In genomic region chr1:90834701-90835100, GRCm38 (mm10) we compare ENCODE assay signal across 31 mouse cellular contexts. TPM values are rescaled to one million over a fixed set of nuclear protein-coding genes. Genes with fewer than 3 reads are reported as not detected.
A peak's percentile ranks its signal among the peaks of the same experiment; 100 is the strongest.
DNase-seq lines count a peak whose midpoint lies in the region; ATAC-seq and TF ChIP-seq lines count a peak whose summit lies in the region.
"Had no signal": no experiment of that assay in that cellular context is flagged by ENCODE, and none has a peak within 500 bp of the region (broad histone marks: within the 10 kb centered on the region; RNA-seq: fewer than 3 reads in every experiment).

No protein-coding gene starts in this region.

- no peaks in the 10 kb centered on the region for H3K27me3 ChIP-seq in embryonic facial prominence, embryonic 13.5 days
- no peaks in the 10 kb centered on the region; the same call in 1 of the 2 replicates for H3K27me3 ChIP-seq in embryonic facial prominence, embryonic 10.5 days (replicated peaks; ENCODE audit: low read depth, poor library complexity, severe bottlenecking)
- H3K27me3 ChIP-seq in myocyte (ENCODE audit: control insufficient read depth, insufficient read depth, insufficient read length), result no peaks in the 10 kb centered on the region
- H3K27me3 ChIP-seq: forebrain, embryonic 13.5 days; heart, embryonic 15.5 days; stomach, embryonic 15.5 days had no signal

- no peak for DNase-seq in embryonic facial prominence, embryonic 10.5 days (ENCODE audit: low spot score)
- peak; percentile 96 for DNase-seq in 3T3-L1 (ENCODE audit: low read depth, low spot score)
- DNase-seq in brain, adult 2 months (ENCODE audit: low read depth, low spot score), result peak; percentile 67
- DNase-seq in natural killer cell, adult 2 months (ENCODE audit: low spot score in 2 of 2), result no peak
- no peak for DNase-seq in right cerebral cortex, postnatal 4 days
- DNase-seq in left cerebral cortex, postnatal 14 days (ENCODE audit: low spot score in 2 of 2), result no peak
- DNase-seq: adrenal gland, postnatal 25 days; B cell, adult 2 months; cerebellum, adult 11 months; cerebellum, postnatal 14 days; gastrocnemius, adult 2 months; heart, postnatal 4 days; kidney, adult 18-20 months; layer of hippocampus, adult 9-11 months; left cerebral cortex, postnatal 4 days; liver, postnatal 0 days; lung, postnatal 10 days; midbrain, embryonic 14.5 days; right cerebral cortex, adult 18-20 months; thymus, adult 2 months had no signal

- no peak overlapping the region for H3K4me3 ChIP-seq in embryonic facial prominence, embryonic 13.5 days
- no peak overlapping the region for H3K4me3 ChIP-seq in embryonic facial prominence, embryonic 10.5 days
- no peak overlapping the region for H3K4me3 ChIP-seq in myocyte
- H3K4me3 ChIP-seq: forebrain, embryonic 13.5 days; gastrocnemius, adult 2 months; heart, embryonic 15.5 days; stomach, embryonic 15.5 days had no signal

- peaks cover 62% of the 10 kb centered on the region for H3K79me2 ChIP-seq in myocyte (ENCODE audit: control insufficient read depth, insufficient read depth)

- H3K4me2 ChIP-seq in embryonic facial prominence, embryonic 13.5 days, result no peak overlapping the region
- H3K4me2 ChIP-seq in myocyte (ENCODE audit: low read depth), result peak overlapping the region; percentile 76
- H3K4me2 ChIP-seq: forebrain, embryonic 13.5 days; heart, embryonic 15.5 days; hindbrain, embryonic 14.5 days; liver, embryonic 11.5 days; stomach, embryonic 15.5 days had no signal

- ATAC-seq in embryonic facial prominence, embryonic 13.5 days (ENCODE audit: insufficient number of reproducible peaks, insufficient read depth, low FRiP score, low TSS enrichment, low read depth), result no peak
- ATAC-seq: forebrain, embryonic 13.5 days; inflammation-experienced regulatory T-cells, adult 6 months; liver, postnatal 0 days had no signal

- WGBS in embryonic facial prominence, embryonic 13.5 days, result 45% methylated on average over 6 of the region's 6 CpGs
- 65% methylated on average over 6 of the region's 6 CpGs for WGBS in embryonic facial prominence, embryonic 10.5 days

- H3K9ac ChIP-seq in embryonic facial prominence, embryonic 13.5 days, result no peak overlapping the region
- H3K9ac ChIP-seq: forebrain, embryonic 13.5 days; heart, embryonic 15.5 days; hindbrain, embryonic 14.5 days; liver, postnatal 0 days; stomach, embryonic 15.5 days had no signal

- H3K9me3 ChIP-seq in embryonic facial prominence, embryonic 13.5 days, result no peaks in the 10 kb centered on the region
- no peaks in the 10 kb centered on the region for H3K9me3 ChIP-seq in embryonic facial prominence, embryonic 10.5 days
- H3K9me3 ChIP-seq: forebrain, embryonic 13.5 days; heart, embryonic 15.5 days; stomach, embryonic 15.5 days had no signal

- intact Hi-C loops in left cerebral cortex, postnatal 14 days (cut with DNase I), result no loop called here

- H3K36me3 ChIP-seq in embryonic facial prominence, embryonic 13.5 days, result no peaks in the 10 kb centered on the region
- no peaks in the 10 kb centered on the region for H3K36me3 ChIP-seq in embryonic facial prominence, embryonic 10.5 days (replicated peaks)
- no peaks in the 10 kb centered on the region for H3K36me3 ChIP-seq in myocyte (ENCODE audit: control insufficient read depth, insufficient read depth)
- H3K36me3 ChIP-seq: heart, embryonic 15.5 days; stomach, embryonic 15.5 days had no signal

- H3K27ac ChIP-seq in embryonic facial prominence, embryonic 13.5 days, result peak overlapping the region; percentile 94; the same call in 1 of the 2 replicates
- no peak overlapping the region; the same call in 1 of the 2 replicates for H3K27ac ChIP-seq in embryonic facial prominence, embryonic 10.5 days (replicated peaks)
- H3K27ac ChIP-seq: forebrain, embryonic 13.5 days; heart, embryonic 15.5 days; hindbrain, embryonic 14.5 days; kidney, postnatal 0 days; stomach, embryonic 15.5 days had no signal

- peaks cover 62% of the 10 kb centered on the region for H3K4me1 ChIP-seq in embryonic facial prominence, embryonic 13.5 days
- H3K4me1 ChIP-seq in embryonic facial prominence, embryonic 10.5 days, result peaks cover 39% of the 10 kb centered on the region

- H3ac ChIP-seq in myocyte (ENCODE audit: control insufficient read depth, insufficient read length), result no peak overlapping the region

- TF ChIP-seq POLR2A in myocyte (IDR thresholded peaks at IDR 0.05; ENCODE audit: insufficient read length, low read depth), result no peak

TF ChIP-seq in myocyte, 11 proteins besides CTCF, POLR2A, EP300 and RAD21:
- TF ChIP-seq MYOG (IDR thresholded peaks at IDR 0.05; ENCODE audit: control insufficient read depth in 1 of 3, insufficient read depth in 1 of 3, insufficient read length in 2 of 3, low read depth in 2 of 3) (no peak), USF1 (IDR thresholded peaks at IDR 0.05; ENCODE audit: low read depth) (peak; percentile 39), MAX (IDR thresholded peaks at IDR 0.05; ENCODE audit: low read depth) (peak; percentile 50), CEBPB (IDR thresholded peaks at IDR 0.05; ENCODE audit: insufficient read depth, poor library complexity, severe bottlenecking) (peak; percentile 81), SRF (IDR thresholded peaks at IDR 0.05; ENCODE audit: control insufficient read depth, insufficient read length, low read depth) (no peak), TCF12 (IDR thresholded peaks at IDR 0.05; ENCODE audit: insufficient read depth, poor library complexity, severe bottlenecking) (peak; percentile 9)
TF ChIP-seq in myocyte: peak in this region for 4.

RNA-seq across cellular contexts. Expression of gene Col6a3, which starts 9.1 kb away (rescaled TPM):
- polyA plus RNA-seq in embryonic facial prominence, embryonic 13.5 days (2015; fragmentation: Nextera tagmentation; extraction: Ambion mirVana), result 108 and 136 TPM in 2 replicates
- polyA plus RNA-seq in embryonic facial prominence, embryonic 10.5 days (2016; fragmentation: Nextera tagmentation; extraction: Ambion mirVana), result 3.5 and 6.6 TPM in 2 replicates
- polyA plus RNA-seq in myocyte (2012; fragmentation: generic; extraction: Trizol), result 186 TPM
- total RNA-seq in left cerebral cortex, postnatal 14 days (2021), result 1 to 10 TPM; 6.5 to 7.1 TPM
- total RNA-seq: megakaryocyte progenitor cell, adult 5-6 weeks; MEL had no signal

Comparison
In these comparisons a context has a peak if more than half of its experiments do, and no peak if none do; other contexts are left out.
1. RNA of gene Col6a3, which starts 9.1 kb away (polyA plus RNA-seq): 186 TPM in myocyte (single experiment) and 108 to 136 TPM in embryonic facial prominence, embryonic 13.5 days; 3.5 to 6.6 TPM in embryonic facial prominence, embryonic 10.5 days; every median in the first group is over 10 times any median in the second.
2. DNase-seq: peak in 3T3-L1 (single experiment) and brain, adult 2 months (single experiment); none in embryonic facial prominence, embryonic 10.5 days (single experiment), natural killer cell, adult 2 months (0 of 2), right cerebral cortex, postnatal 4 days (single experiment) and left cerebral cortex, postnatal 14 days (0 of 2).